In the genomic region with DNA sequence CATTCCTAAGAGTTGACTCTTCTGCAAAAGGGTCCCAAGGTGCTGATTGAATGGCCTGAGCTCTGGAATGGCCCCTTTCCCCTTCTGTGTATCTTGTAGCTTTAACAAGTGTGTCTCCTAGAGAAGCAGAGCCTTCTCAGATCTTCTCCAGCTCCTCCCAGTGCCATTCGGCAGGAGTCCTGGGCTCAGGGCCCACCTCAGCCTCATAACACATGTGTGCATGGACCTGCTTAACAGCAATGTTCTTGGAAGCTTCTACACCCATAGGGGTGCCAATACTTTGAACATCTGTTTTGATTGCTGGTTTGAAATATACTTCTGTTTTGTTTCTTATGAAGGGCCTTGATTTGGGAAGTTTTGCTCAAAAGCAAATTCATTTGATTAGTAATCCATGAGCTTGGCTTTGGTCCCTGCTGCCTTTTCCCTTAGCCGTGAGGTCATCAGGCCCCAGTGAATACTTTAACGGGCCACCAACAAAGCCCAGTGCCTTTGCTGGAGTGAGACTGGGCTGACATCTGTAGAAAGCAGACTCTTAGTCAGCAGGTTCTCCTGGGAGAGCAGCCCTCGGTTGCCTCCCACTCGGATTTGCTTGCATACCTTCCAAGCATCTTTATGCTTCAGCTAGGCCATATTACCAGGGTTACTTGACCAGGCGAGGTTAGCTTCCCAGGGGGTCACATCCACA, we compare ENCODE assay signal across 27 mouse cellular contexts.
DNase-seq lines count a peak whose midpoint lies in the region; ATAC-seq and TF ChIP-seq lines count a peak whose summit lies in the region.
"Had no signal": no experiment of that assay in that cellular context is flagged by ENCODE, and none has a peak within 500 bp of the region (broad histone marks: within the 10 kb centered on the region; RNA-seq: fewer than 3 reads in every experiment).

No protein-coding gene starts in this region.

- H3K27me3 ChIP-seq in embryonic facial prominence, embryonic 13.5 days = no peaks in the 10 kb centered on the region
- H3K27me3 ChIP-seq in embryonic facial prominence, embryonic 10.5 days (replicated peaks; ENCODE audit: low read depth, poor library complexity, severe bottlenecking) = no peaks in the 10 kb centered on the region
- no peaks in the 10 kb centered on the region for H3K27me3 ChIP-seq in limb, embryonic 14.5 days (ENCODE audit: control insufficient read depth, insufficient read depth, low read length)
- H3K27me3 ChIP-seq: CH12.LX; embryonic facial prominence, embryonic 12.5 days; heart, embryonic 13.5 days; hindbrain, embryonic 15.5 days; kidney, embryonic 15.5 days; lung, embryonic 15.5 days; midbrain, embryonic 15.5 days; neural tube, embryonic 15.5 days had no signal

- H3K4me2 ChIP-seq in embryonic facial prominence, embryonic 13.5 days = no peak overlapping the region
- no peak overlapping the region for H3K4me2 ChIP-seq in limb, embryonic 14.5 days (replicated peaks; ENCODE audit: low read depth, low read length, severe bottlenecking)
- H3K4me2 ChIP-seq: embryonic facial prominence, embryonic 12.5 days; heart, embryonic 13.5 days; hindbrain, embryonic 15.5 days; kidney, embryonic 15.5 days; liver, embryonic 11.5 days; lung, embryonic 15.5 days; midbrain, embryonic 15.5 days; neural tube, embryonic 15.5 days had no signal

- 0 out of 2 replicates have a peak overlapping the region, but pooled peaks have one; percentile 1 for H3K27ac ChIP-seq in embryonic facial prominence, embryonic 13.5 days
- no peak overlapping the region for H3K27ac ChIP-seq in embryonic facial prominence, embryonic 10.5 days (replicated peaks)
- 0 out of 2 replicates have a peak overlapping the region, but pooled peaks have one; percentile 8 for H3K27ac ChIP-seq in limb, embryonic 14.5 days (replicated peaks; ENCODE audit: low read depth, low read length)
- H3K27ac ChIP-seq: embryonic facial prominence, embryonic 12.5 days; heart, embryonic 13.5 days; hindbrain, embryonic 15.5 days; kidney, embryonic 15.5 days; lung, embryonic 15.5 days; midbrain, embryonic 10.5 days; midbrain, embryonic 15.5 days; neural tube, embryonic 15.5 days had no signal

- ATAC-seq in embryonic facial prominence, embryonic 13.5 days (ENCODE audit: insufficient number of reproducible peaks, insufficient read depth, low FRiP score, low TSS enrichment, low read depth) = no peak
- 0 out of 2 replicates have a peak, but pooled peaks have one; percentile 36 for ATAC-seq in limb, embryonic 14.5 days (ENCODE audit: low FRiP score, low read depth)
- ATAC-seq: forebrain, embryonic 16.5 days; midbrain, embryonic 15.5 days had no signal

- 72% methylated on average over 6 of the region's 6 CpGs for WGBS in embryonic facial prominence, embryonic 13.5 days
- WGBS in embryonic facial prominence, embryonic 10.5 days = 86% methylated on average over 6 of the region's 6 CpGs
- 57% methylated on average over 6 of the region's 6 CpGs for WGBS in limb, embryonic 14.5 days

- no peak for DNase-seq in embryonic facial prominence, embryonic 10.5 days (ENCODE audit: low spot score)
- DNase-seq in NIH3T3 (ENCODE audit: low read depth) (peak; percentile 58), MN1 (ENCODE audit: low spot score) (no peak)
- peak; percentile 86 for DNase-seq in fibroblast of lung, adult 2 months (ENCODE audit: low read depth)
- DNase-seq in limb, embryonic 14.5 days (ENCODE audit: low spot score) = peak; percentile 46
- DNase-seq in heart, postnatal 10 days = no peak
- DNase-seq: cerebellum, adult 8-10 months; cerebellum, postnatal 36 days; kidney, adult 18-20 months; kidney, postnatal 4 days; layer of hippocampus, postnatal 36 days; right cerebral cortex, postnatal 25 days; spleen, adult 18-20 months; thymus, postnatal 14 days had no signal

- H3K9ac ChIP-seq in embryonic facial prominence, embryonic 13.5 days = no peak overlapping the region
- H3K9ac ChIP-seq in limb, embryonic 14.5 days (ENCODE audit: low read depth, low read length, severe bottlenecking) = no peak overlapping the region
- H3K9ac ChIP-seq: embryonic facial prominence, embryonic 12.5 days; heart, embryonic 13.5 days; hindbrain, embryonic 15.5 days; kidney, embryonic 15.5 days; lung, embryonic 15.5 days; midbrain, embryonic 15.5 days; neural tube, embryonic 15.5 days had no signal

- H3K4me1 ChIP-seq in embryonic facial prominence, embryonic 13.5 days = peaks cover 27% of the 10 kb centered on the region
- H3K4me1 ChIP-seq in embryonic facial prominence, embryonic 10.5 days = peaks cover 7% of the 10 kb centered on the region; the same call in 1 of the 2 replicates
- H3K4me1 ChIP-seq in limb, embryonic 14.5 days (ENCODE audit: control insufficient read depth, insufficient read depth, low read length) = peaks cover 29% of the 10 kb centered on the region
- H3K4me1 ChIP-seq: midbrain, embryonic 15.5 days; neural tube, embryonic 15.5 days had no signal

- intact Hi-C loops in heart, postnatal 10 days (cut with DNase I) = no loop called here

- TF ChIP-seq POLR2A in limb, embryonic 14.5 days (IDR thresholded peaks at IDR 0.05; ENCODE audit: borderline replicate concordance, extremely low read depth, insufficient read depth, insufficient read length) = no peak

- H3K4me3 ChIP-seq in embryonic facial prominence, embryonic 13.5 days = no peak overlapping the region
- H3K4me3 ChIP-seq in embryonic facial prominence, embryonic 10.5 days = no peak overlapping the region
- H3K4me3 ChIP-seq in limb, embryonic 14.5 days (replicated peaks; ENCODE audit: low read length) = no peak overlapping the region
- H3K4me3 ChIP-seq: embryonic facial prominence, embryonic 12.5 days; heart, embryonic 13.5 days; hindbrain, embryonic 10.5 days; hindbrain, embryonic 15.5 days; kidney, embryonic 15.5 days; lung, embryonic 15.5 days; midbrain, embryonic 10.5 days; midbrain, embryonic 15.5 days; neural tube, embryonic 15.5 days had no signal

- peaks cover 55% of the 10 kb centered on the region for H3K36me3 ChIP-seq in embryonic facial prominence, embryonic 13.5 days
- peaks cover 55% of the 10 kb centered on the region for H3K36me3 ChIP-seq in embryonic facial prominence, embryonic 10.5 days (replicated peaks)
- H3K36me3 ChIP-seq in limb, embryonic 14.5 days (ENCODE audit: control insufficient read depth, insufficient read depth, low read length) = peaks cover 25% of the 10 kb centered on the region
- H3K36me3 ChIP-seq: hindbrain, embryonic 10.5 days; lung, embryonic 15.5 days; midbrain, embryonic 10.5 days; midbrain, embryonic 15.5 days had no signal

- no peaks in the 10 kb centered on the region for H3K9me3 ChIP-seq in embryonic facial prominence, embryonic 13.5 days
- H3K9me3 ChIP-seq in embryonic facial prominence, embryonic 10.5 days = no peaks in the 10 kb centered on the region
- no peaks in the 10 kb centered on the region for H3K9me3 ChIP-seq in limb, embryonic 14.5 days (ENCODE audit: control insufficient read depth, low read length)
- H3K9me3 ChIP-seq: embryonic facial prominence, embryonic 12.5 days; heart, embryonic 13.5 days; hindbrain, embryonic 10.5 days; hindbrain, embryonic 15.5 days; kidney, embryonic 15.5 days; lung, embryonic 15.5 days; midbrain, embryonic 10.5 days; midbrain, embryonic 15.5 days; neural tube, embryonic 15.5 days had no signal

Comparison
In these comparisons a context has a peak if more than half of its experiments do, and no peak if none do; other contexts are left out.
1. DNase-seq: peak in NIH3T3 (single experiment), fibroblast of lung, adult 2 months (single experiment) and limb, embryonic 14.5 days (single experiment); none in embryonic facial prominence, embryonic 10.5 days (single experiment), MN1 (single experiment) and heart, postnatal 10 days (0 of 2).